Mouse (Mus musculus) adipocyte (in vitro differentiated cells): ENCODE results near the gene Pin1.
"Not testable (repeated sequence)": the region's sequence is repeated elsewhere in the genome, so short reads cannot be mapped to it uniquely, and the experiment has no call there.

Experiments used
- DNase-seq: peaks from one replicate; pipeline ENCODE4 v3.0.0-alpha.2; 2016; ENCODE audit warnings: low spot score

Pin1 gene

DNA sequence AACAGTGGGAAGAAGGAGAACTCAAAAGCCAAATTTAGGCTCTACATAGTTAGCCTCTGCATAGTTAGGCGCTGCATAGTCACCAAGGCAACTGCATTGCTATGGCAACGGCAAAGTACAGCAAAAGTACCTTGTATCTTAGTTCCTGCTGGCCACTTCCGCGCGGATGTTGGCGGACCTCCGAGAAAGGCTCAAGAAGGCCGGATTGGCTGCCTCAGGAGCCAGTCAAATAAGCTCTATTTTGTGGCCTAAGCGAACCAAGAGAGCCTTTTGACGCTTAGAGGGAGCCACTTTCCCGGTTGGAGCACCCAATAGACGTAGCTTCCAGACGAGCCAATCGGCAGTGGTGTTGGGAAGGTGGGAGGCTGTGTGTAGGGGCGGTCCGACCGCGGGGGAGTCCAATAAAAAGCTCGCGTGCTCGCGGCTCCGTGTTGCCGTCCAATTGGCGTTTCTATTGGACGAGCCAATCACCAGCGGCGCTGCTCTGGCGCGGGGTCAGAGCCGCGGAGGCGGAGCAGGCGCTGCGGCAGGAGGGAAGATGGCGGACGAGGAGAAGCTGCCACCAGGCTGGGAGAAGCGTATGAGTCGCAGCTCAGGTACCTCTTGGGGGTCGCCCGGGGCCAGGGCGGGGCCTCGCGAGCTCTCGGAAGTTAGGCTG is at the start of gene Pin1:
Gene Pin1 (plus strand): TSS at position 494 of the 658 bp plus-strand sequence.
- DNase-seq, result peak; percentile 99

- no peak for DNase-seq
Measured at GRCm38 (mm10) chr9:20606269-20606668, 45.6 kb upstream of the Pin1 start.

DNA sequence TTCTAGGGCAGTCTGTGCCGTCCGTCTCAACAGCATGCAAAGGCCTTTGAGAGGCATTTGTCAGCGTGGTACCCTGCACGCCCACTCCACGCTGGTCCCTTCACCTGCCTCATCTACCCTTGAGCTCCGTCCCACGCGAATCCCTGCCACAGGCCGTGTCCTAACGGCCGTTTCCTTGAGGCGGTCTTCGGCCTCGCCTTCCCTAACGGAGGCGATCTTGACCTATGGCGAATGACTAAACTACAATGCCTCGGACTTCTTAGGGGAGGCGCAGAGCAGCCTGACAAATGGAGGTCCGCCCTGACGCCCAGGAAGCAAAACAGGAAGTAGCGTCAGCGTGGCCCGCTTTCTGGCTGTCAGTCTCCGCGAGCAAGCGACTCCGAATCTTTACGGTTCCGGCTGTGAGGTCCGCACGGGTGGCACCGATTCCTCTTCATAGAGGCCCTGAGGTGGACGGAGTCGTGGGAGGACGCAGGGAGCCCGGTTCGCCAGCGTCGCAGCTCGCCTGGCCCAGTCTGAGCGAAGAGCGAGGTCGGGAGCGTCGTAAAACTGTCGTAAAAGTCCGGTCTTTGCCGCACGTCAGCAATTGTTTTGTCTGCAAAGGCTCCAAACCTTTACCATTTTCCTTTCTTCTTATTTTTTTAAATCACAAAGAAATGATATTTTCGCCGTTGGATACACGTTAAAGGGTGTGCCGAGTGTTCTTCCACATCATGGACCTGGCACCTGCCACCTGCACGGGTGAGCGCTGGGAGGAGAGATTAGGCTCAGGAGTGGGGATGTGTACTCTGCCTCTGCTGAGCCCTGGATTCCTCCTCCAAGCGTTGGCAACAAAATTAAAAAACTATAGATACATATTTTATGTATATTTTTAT is 44.6 kb upstream of the Pin1 start:
- DNase-seq, result peak; percentile 88

GRCm38 (mm10) chr9:20609831-20610464 is 41.9 kb upstream of the Pin1 start:
- no peak for DNase-seq

GRCm38 (mm10) chr9:20611976-20612375 is 39.9 kb upstream of the Pin1 start:
- DNase-seq, result no peak

- DNase-seq, result no peak
Measured at GRCm38 (mm10) chr9:20616685-20617084, 35.2 kb upstream of the Pin1 start.

GRCm38 (mm10) chr9:20631332-20631731 is 20.6 kb upstream of the Pin1 start:
- DNase-seq, result no peak

DNA sequence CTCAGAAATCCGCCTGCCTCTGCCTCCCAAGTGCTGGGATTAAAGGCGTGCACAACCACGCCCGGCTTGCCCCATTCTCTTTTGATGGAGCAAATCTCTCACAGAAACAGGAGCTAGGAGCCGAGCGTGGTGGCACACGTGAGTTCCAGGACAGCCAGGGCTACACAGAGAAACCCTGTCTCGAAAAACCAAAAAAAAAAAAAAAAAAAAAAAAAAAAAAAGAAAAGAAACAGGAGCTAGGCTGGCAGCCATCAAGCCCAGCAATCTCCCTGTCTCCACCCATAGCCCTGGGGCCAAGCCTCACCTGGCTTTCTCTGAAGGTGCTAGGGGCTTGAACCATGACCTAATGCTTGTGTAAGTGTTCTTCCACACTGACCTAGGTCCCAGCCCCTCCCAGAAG is 16.2 kb upstream of the Pin1 start:
- not testable (repeated sequence) for DNase-seq

GRCm38 (mm10) chr9:20636256-20636655 is 15.6 kb upstream of the Pin1 start:
- no peak for DNase-seq

GRCm38 (mm10) chr9:20636790-20637189 is 15.1 kb upstream of the Pin1 start:
- no peak for DNase-seq

GRCm38 (mm10) chr9:20638552-20638951 is 13.3 kb upstream of the Pin1 start:
- DNase-seq, result no peak

DNA sequence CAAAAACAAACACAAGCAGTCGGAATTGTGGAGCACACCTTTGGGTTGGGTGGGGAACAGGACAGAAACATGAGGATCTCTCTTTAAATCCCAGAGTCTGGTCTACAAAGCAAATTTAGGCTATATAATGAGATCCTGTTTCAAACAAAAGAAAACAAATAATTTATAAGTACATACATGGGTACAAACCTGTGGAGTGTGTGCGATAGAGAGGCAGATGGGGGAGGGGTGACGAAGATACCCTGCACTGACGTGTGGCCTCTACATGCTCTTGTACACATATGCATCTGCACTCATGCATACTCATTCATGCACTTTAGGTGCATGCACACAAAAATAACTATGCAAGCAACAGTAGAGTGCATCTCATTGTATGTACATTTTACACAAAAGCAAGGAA is 12.4 kb upstream of the Pin1 start:
- DNase-seq, result no peak

DNA sequence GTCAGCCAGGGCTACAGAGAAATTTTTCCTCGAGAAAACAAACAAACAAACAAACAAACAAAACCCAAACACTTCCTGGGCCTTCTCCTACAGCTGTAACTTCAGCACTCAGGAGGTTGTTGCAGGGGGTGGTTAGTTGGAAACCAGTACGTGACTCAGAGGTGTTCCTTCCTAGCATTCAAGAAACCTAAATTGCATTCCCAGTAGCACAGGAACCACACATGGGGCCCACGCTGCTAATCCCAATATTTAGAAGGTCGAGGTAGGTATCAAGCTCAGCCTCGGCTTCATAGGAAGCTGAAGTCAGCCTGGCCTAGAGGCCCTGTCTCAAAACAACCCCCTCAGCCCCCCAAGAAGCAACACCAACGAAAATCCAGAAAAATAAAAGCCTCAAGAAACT is 10.4 kb upstream of the Pin1 start:
- DNase-seq, result no peak

GRCm38 (mm10) chr9:20642101-20642895 is 9.6 kb upstream of the Pin1 start, which contains the start of gene Ubl5:
TSS of gene Ubl5 (plus strand) at chr9:20642878.
- peak; percentile 96 for DNase-seq

DNA sequence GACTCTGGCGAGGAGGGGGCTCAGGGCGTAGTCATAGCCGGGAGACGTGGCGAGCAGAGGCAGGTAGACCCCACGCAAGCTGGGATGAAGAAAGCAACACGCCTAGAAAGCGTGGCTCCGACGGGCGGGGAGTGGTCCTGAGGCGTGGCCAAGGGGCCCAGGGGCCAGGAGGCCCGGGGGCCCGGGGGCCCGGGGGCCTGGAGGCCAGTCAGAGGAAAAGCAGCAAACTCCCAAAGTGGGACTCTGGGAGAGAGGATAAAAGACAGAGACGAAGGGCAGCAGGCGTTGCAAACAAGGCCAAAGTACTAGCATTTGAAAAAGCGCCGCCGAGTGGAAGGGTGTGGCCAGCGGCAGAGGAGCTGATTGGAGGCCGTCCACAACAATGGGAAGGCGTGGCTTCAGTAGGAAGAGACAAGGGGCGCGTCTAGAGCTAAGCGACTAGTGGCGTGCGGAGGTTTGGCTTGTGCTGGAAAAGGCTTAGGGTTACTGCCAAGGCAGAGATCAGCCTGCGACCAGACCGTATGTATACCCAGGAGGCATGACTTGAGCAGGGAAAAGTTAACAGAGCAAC is 8.9 kb upstream of the Pin1 start:
- DNase-seq, result peak; percentile 97

DNA sequence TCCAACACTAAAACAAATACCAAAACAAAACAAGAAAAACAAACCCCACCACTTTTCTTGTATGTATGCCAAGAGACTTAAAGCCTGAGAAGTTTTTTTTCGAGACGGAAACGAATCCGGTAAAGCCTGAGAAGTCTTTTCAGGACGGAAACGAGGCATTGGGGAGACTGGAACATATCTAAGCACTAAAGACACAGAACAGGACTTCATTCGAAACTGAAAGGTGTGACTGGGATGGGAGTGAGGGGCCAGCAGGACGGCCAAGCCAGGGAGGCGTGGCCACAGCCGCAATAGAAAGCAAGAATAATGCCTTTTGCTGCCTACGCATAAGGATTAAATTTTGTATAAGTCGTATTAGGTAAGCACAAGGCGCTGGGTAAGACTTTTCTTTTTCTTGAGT is 8.1 kb upstream of the Pin1 start:
- peak; percentile 36 for DNase-seq

GRCm38 (mm10) chr9:20644360-20645081 is 7.4 kb upstream of the Pin1 start, which contains the start of gene Fbxl12:
TSS of gene Fbxl12 (minus strand) at chr9:20644767.
- peak; percentile 86 for DNase-seq

DNA sequence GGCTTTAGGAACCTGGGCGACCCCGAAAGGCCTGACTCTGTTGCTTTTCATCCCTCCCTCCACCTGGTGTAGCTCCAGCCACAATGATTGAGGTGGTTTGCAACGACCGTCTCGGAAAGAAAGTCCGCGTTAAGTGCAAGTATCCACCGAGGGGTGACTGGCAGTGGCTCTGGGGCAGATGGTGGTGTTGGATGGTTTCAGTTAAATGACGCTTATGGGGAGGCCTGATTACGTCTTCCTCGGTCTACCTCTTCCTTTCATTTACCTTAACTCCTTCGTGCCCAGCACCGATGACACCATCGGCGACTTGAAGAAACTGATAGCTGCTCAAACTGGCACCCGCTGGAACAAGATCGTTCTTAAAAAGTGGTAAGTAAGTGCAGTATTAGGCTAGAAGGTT is 6.8 kb upstream of the Pin1 start:
- no peak for DNase-seq

GRCm38 (mm10) chr9:20652260-20652658 is 364 bp downstream of the Pin1 start:
- no peak for DNase-seq

DNA sequence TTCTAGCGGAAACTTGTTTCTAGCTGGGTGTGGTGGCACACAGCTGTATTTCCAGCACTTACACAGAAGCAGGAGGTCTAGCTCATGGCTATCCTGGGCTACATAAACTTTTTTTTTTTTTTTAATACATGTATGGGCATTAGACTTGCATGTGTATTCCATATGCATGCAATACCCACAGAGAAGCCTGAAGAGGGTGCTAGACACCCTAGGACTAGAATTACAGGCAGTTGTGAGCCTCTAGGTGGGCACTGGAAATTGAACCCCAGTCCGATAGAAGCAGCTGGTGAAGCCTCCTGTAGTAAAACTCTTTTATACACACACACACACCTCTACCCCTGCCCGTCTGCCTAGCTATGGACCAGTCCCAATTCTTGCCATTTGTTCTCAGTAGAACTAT is 2.0 kb downstream of the Pin1 start:
- no peak for DNase-seq

DNA sequence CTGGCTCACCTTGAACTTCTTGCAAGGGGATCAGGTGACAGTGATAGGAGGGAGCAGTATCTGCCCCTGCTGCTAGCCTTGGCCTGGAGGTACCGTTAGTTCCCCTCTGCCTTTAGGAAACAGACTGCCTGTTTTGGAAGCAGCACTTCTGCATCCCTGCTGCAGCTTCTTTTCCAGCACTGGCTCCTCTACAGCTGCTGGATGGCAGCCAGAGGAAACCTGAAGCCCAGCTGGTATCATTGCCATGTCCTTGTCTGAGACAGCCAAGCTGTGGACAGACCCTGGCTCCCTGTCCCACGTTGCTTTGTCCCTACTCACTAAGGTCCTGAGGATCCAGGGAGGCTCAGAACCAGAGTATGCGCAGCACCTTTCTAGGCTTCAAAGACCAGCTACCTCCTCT is 5.7 kb downstream of the Pin1 start:
- DNase-seq, result no peak
